Mouse (Mus musculus) limb, embryonic 15.5 days (tissue): ENCODE data around the gene Tead3. TPM values are rescaled to one million over a fixed set of nuclear protein-coding genes. Genes with fewer than 3 reads are reported as not detected.
"Not testable (repeated sequence)": the region's sequence is repeated elsewhere in the genome, so short reads cannot be mapped to it uniquely, and the experiment has no call there.

ENCODE experiments used
- ATAC-seq: fragments of 200-750 bp; cut with Nextera tagmentation; 2 replicates; pipeline ENCODE4 v1.8.0; 2017; ENCODE audit warnings: low read depth, moderate TSS enrichment; ENCODE audit not compliant: insufficient number of reproducible peaks, low FRiP score, low TSS enrichment
- H3K27ac ChIP-seq: fragments of 300-500 bp; sonication (generic); 2 replicates; pipeline ENCODE4 v1.5.1; 2015; ENCODE audit warnings: moderate library complexity, mild to moderate bottlenecking, inconsistent platforms
- H3K27me3 ChIP-seq: fragments of 300-500 bp; sonication (generic); 2 replicates; pipeline ENCODE4 v1.6.1; 2015; ENCODE audit warnings: inconsistent platforms
- H3K36me3 ChIP-seq: fragments of 300-500 bp; sonication (generic); 2 replicates; pipeline ENCODE4 v1.6.1; 2015; ENCODE audit warnings: inconsistent platforms
- H3K4me1 ChIP-seq: fragments of 300-500 bp; sonication (generic); 2 replicates; pipeline ENCODE4 v1.6.1; 2015; ENCODE audit warnings: inconsistent platforms
- H3K4me2 ChIP-seq: fragments of 300-500 bp; sonication (generic); 2 replicates; pipeline ENCODE4 v1.6.1; 2015; ENCODE audit warnings: mild to moderate bottlenecking, inconsistent platforms
- H3K4me3 ChIP-seq: fragments of 300-500 bp; sonication (generic); 2 replicates; pipeline ENCODE4 v1.5.1; 2015; ENCODE audit warnings: mild to moderate bottlenecking, inconsistent platforms
- H3K9ac ChIP-seq: fragments of 300-500 bp; sonication (generic); 2 replicates; pipeline ENCODE4 v1.6.1; 2015; ENCODE audit warnings: inconsistent platforms
- H3K9me3 ChIP-seq: fragments of 300-500 bp; sonication (generic); 2 replicates; pipeline ENCODE4 v1.6.1; 2016; ENCODE audit warnings: inconsistent platforms
- WGBS: fragments of 180-500 bp; shearing (Covaris S2); methylation state at CpG from one replicate; pipeline ENCODE4 v1.1.7; 2015; 5-methylcytosine and 5-hydroxymethylcytosine counted together
- polyA plus RNA-seq: library from polyadenylated mRNA; unstranded; fragments of >200 nt; fragmentation: Nextera tagmentation; extraction: Ambion mirVana; gene quantifications from 2 replicates; pipeline ENCODE4 v1.2.1, GENCODE M21; 2015

Tead3 gene
- polyA plus RNA-seq, 1 experiment from 2014 or later: 16.2 TPM

DNA sequence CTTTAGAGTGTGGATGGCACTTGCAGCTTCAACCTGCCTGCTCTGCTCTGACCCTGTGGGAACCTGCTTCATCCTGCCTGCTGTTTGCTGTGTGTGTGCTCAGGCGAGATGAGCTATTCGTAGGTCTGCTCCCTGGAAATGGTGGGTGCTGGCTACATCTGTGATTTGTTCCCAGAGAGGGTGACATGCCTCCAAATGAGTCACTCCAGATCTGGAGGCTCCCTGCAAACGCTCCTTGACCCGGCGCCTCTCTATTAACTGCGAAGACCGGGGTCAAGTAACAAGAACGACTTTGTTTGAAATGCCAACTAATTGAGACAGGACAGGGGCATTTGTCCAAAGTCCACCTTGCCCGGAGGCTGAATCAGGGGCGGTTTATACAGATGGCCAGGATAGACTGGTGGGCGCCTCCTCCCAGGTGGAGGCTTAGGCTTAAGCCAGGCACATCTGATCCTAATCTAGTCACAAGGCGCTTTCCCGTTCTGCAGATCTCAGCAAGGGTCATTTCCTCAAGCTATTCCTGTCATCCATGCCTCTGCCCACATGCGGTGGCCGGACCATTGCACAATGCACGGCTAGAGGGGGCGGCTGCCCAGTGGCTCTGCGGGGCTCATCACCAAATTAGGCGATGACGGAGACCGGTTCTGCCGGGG, 22.8 kb downstream of the Tead3 start:
- H3K4me3 ChIP-seq: peak overlapping the region; percentile 75
- H3K9ac ChIP-seq: peak overlapping the region; percentile 55
- H3K4me1 ChIP-seq: peaks cover 40% of the 10 kb centered on the region
- H3K9me3 ChIP-seq: no peaks in the 10 kb centered on the region
- H3K27ac ChIP-seq: peak overlapping the region; percentile 97
- H3K36me3 ChIP-seq: peaks cover 55% of the 10 kb centered on the region
- no peaks in the 10 kb centered on the region for H3K27me3 ChIP-seq
- ATAC-seq: peak; percentile 31; the same call in 1 of the 2 replicates
- H3K4me2 ChIP-seq: peak overlapping the region; percentile 85
- WGBS: 5% methylated on average over 22 of the region's 22 CpGs

DNA sequence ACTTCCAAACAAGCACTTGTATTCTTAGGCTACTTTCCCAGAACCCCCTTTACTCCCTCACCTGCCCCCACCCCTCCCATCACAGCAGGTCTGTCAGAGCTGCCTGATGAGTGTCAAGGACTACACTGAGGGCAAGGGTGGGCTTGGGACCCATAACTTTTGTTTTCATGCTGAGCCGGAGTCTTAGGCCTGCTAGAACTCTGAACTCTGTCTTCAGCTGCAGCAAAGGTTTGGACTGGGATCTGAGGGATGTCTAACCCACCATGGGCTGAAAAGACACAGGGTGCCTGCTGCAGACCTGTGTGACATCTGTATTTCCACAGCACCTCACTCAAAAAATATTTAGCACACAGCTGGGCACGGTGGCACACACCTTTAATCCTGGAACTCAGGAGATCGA, 23.7 kb downstream of the Tead3 start:
- Histone ChIP-seq H3K36me3 (peaks cover 55% of the 10 kb centered on the region), H3K4me2 (no peak overlapping the region), H3K27me3 (no peaks in the 10 kb centered on the region), H3K27ac (no peak overlapping the region), H3K9me3 (no peaks in the 10 kb centered on the region), H3K4me3 (no peak overlapping the region), H3K4me1 (peaks cover 31% of the 10 kb centered on the region), H3K9ac (no peak overlapping the region)
- no peak for ATAC-seq
- 57% methylated on average over 3 of the region's 3 CpGs for WGBS

DNA sequence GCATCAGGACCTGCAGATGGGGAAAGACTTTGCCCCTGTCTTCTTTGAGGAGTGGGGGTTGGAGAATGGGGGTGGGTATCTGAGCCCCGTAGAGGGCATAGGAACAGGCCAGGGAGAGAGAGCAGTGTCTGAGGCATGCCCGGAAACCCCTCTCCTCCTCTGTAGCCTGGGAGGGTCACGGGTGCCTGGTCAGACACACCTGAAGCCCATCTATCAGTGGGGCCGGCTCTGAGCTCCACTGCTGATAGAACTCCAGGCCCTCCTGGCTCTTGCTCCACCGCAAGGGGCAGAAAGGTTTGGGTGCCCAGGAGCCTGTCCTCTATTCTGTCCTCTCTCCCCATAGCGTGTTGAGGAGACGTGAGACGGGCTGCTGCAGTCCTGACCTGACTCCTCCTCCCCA, 24.9 kb downstream of the Tead3 start:
- Histone ChIP-seq H3K9ac (no peak overlapping the region), H3K27ac (no peak overlapping the region), H3K9me3 (no peaks in the 10 kb centered on the region), H3K4me1 (peaks cover 22% of the 10 kb centered on the region), H3K36me3 (peaks cover 57% of the 10 kb centered on the region), H3K4me2 (no peak overlapping the region), H3K4me3 (no peak overlapping the region), H3K27me3 (no peaks in the 10 kb centered on the region)
- no peak for ATAC-seq
- 89% methylated on average over 8 of the region's 8 CpGs for WGBS

DNA sequence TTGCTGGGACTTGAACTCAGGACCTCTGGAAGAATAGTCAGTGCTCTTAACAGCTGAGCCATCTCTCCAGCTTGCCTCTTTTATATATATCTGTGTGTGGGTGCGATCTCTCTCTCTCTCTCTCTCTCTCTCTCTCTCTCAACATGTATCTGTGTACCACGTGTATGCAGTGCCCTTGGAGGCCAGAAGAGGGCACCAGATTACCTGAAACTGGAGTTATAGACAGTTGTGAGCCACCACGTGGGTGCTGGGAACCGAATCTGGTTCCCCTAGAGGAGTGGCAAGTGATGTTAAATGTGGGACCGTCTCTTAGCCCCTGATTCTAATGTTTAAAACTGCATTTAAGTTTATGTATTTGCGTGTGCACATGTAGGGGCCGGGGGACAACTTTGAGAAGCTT, 26.2 kb downstream of the Tead3 start:
- 91% methylated on average over 7 of the region's 7 CpGs for WGBS
- ATAC-seq: not testable (repeated sequence)

DNA sequence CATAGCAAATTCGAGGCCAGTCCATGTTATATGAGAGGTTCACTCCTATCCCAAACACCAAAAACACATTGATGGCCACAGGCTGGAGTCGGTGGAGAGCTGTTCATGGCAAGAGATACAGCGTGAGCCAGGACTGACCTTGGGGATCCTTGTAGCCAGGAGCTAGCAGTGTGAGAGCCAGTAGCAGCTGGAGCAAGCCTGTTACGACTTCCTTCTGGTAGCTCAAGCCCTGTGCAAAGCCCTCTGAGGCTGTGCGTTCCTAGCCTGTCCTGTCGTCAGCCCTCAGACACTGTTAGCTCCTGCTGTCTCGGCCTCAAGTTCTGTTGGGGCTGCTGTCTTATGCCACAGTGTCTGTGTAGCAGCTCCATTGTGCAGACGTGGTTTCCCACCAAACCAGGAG, 26.8 kb downstream of the Tead3 start:
- Histone ChIP-seq H3K4me2 (no peak overlapping the region), H3K27me3 (no peaks in the 10 kb centered on the region), H3K4me1 (peaks cover 12% of the 10 kb centered on the region), H3K27ac (no peak overlapping the region), H3K9ac (no peak overlapping the region), H3K9me3 (no peaks in the 10 kb centered on the region), H3K4me3 (no peak overlapping the region), H3K36me3 (peaks cover 64% of the 10 kb centered on the region)
- no peak for ATAC-seq
- 88% methylated on average over 8 of the region's 8 CpGs for WGBS

More for the DNA sequence above, 26.2 kb downstream of the Tead3 start:
- not testable (repeated sequence) for H3K27me3 ChIP-seq, H3K4me2 ChIP-seq, H3K9me3 ChIP-seq, H3K27ac ChIP-seq, H3K9ac ChIP-seq, H3K4me3 ChIP-seq
- peaks cover 59% of the 10 kb centered on the region for H3K36me3 ChIP-seq
- H3K4me1 ChIP-seq: peaks cover 13% of the 10 kb centered on the region

DNA sequence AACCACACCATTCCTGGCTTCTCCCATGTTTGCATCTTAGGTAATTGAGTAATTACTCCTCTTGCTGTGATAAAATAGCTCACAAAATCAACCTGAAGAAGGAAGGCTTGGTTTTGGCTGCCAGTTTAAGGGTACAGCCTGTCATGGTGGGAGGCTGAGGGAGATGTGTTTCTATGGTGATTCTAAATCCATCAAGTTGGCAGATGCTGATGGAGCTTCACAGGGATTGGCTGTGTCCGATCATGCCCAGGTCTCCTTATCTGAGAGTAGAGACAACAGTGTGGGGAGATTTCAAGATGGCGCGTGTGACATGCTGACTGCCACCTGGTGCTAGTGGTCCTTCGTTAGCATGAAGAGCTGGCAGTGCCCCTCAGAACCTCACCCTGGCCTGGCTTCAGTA, 28.9 kb downstream of the Tead3 start:
- WGBS: 93% methylated on average over 4 of the region's 4 CpGs

DNA sequence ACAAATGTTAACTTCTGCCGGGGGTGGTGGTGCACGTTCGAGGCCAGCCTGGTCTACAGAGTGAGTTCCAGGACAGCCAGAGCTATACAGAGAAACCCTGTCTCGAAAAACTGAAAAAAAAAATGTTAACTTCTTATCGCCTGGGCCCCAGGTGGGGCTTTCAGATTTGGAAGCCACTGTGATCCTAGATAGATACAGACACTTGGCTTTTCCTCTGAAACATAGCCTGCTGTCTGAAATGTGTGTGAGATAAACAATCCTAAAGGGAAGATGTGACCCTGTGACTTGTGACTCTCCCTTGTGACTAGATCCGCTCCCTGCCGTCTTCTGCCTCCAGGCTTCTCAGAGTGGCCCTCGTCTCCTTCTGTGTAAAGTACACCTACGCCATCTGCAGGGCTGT, 32.9 kb downstream of the Tead3 start:
- no peak overlapping the region for H3K4me2 ChIP-seq
- no peak overlapping the region for H3K27ac ChIP-seq
- peaks cover 67% of the 10 kb centered on the region for H3K36me3 ChIP-seq
- no peaks in the 10 kb centered on the region for H3K9me3 ChIP-seq
- no peak for ATAC-seq
- H3K4me1 ChIP-seq: peaks cover 20% of the 10 kb centered on the region
- H3K9ac ChIP-seq: no peak overlapping the region
- no peaks in the 10 kb centered on the region for H3K27me3 ChIP-seq
- no peak overlapping the region for H3K4me3 ChIP-seq
- WGBS: 84% methylated on average over 9 of the region's 9 CpGs

More for the DNA sequence above, 28.9 kb downstream of the Tead3 start:
- no peak for ATAC-seq
- Histone ChIP-seq H3K4me3 (no peak overlapping the region), H3K4me1 (no peaks in the 10 kb centered on the region), H3K4me2 (no peak overlapping the region), H3K36me3 (peaks cover 83% of the 10 kb centered on the region), H3K27ac (no peak overlapping the region), H3K9me3 (no peaks in the 10 kb centered on the region), H3K9ac (no peak overlapping the region), H3K27me3 (no peaks in the 10 kb centered on the region)

DNA sequence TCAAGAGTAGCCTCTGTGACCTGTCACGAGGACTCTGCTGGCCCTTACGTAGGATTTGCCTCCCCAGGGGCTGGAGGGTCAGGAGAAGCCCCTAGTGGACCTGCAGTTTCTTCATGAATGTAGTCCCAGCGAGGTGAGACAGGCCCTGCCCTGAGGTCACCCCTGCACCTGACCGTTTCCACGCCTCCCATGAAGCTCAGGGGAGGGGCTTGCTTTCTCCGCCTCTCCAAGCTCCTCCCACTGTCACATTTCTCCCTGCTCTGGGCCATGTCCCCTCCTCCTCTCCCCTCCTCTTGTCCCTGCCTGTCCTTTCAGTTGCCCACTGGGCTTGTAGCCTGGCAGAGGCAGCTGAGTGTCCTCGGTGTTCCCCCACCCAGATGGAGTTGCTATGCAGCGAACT, 33.5 kb downstream of the Tead3 start:
- H3K9me3 ChIP-seq: no peaks in the 10 kb centered on the region
- H3K4me1 ChIP-seq: peaks cover 23% of the 10 kb centered on the region
- no peak overlapping the region for H3K27ac ChIP-seq
- H3K4me2 ChIP-seq: no peak overlapping the region
- no peak for ATAC-seq
- H3K9ac ChIP-seq: no peak overlapping the region
- 68% methylated on average over 8 of the region's 8 CpGs for WGBS
- H3K4me3 ChIP-seq: no peak overlapping the region
- no peaks in the 10 kb centered on the region for H3K27me3 ChIP-seq
- peaks cover 61% of the 10 kb centered on the region for H3K36me3 ChIP-seq

DNA sequence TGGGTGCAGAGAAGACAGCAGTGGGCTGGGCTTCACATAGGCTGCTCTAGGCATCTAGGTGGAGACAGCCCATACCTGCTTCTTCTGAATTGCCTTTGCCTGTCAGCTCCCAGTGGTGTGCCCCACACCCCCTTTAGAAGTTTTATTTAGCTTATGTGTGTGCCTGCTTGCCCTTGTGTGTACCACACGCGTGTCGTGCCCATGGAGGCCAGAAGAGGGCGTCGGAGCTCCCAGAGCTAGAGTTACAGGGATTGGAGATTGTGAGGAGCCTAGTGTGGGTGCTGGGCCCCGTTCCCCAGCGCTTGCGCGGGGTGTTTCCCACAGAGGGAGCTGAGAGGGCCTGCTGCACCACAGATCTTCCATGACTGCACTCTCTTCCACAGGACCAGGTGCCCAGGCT, 34.1 kb downstream of the Tead3 start:
- H3K4me2 ChIP-seq: no peak overlapping the region
- H3K4me1 ChIP-seq: peaks cover 23% of the 10 kb centered on the region
- no peak overlapping the region for H3K9ac ChIP-seq
- H3K4me3 ChIP-seq: no peak overlapping the region
- H3K27ac ChIP-seq: no peak overlapping the region
- 91% methylated on average over 9 of the region's 9 CpGs for WGBS
- peaks cover 55% of the 10 kb centered on the region for H3K36me3 ChIP-seq
- no peak for ATAC-seq
- H3K27me3 ChIP-seq: no peaks in the 10 kb centered on the region
- no peaks in the 10 kb centered on the region for H3K9me3 ChIP-seq

DNA sequence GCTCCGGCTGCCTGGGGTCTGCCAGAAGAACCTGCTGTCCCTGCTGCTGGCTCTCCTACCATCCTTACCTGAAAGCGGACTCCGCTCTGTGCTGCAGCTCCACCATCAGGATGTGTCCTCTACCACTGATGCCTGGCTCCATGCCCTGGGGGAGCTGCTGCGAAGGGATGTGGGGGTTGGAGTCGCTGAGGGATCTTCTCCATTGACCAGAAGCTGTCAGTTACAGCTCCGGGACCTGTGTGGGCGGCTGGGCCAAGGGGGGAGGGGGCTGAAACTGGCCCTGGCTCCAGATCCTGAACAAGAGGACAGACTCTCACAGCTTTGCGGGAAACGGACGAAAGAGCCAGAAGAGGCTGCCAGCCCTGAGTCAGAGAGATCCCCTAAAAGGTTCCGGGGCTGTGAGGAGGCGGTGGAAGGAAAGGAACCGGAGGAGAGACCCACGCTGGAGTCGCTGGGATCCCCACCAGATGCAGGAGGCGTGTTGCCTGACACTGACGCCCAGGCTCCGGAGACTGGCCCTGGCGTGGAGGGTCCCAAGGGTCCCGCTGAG, 34.9 kb downstream of the Tead3 start:
- no peak for ATAC-seq
- Histone ChIP-seq H3K36me3 (peaks cover 47% of the 10 kb centered on the region), H3K4me3 (no peak overlapping the region), H3K27me3 (no peaks in the 10 kb centered on the region), H3K9me3 (no peaks in the 10 kb centered on the region), H3K27ac (no peak overlapping the region), H3K4me1 (peaks cover 23% of the 10 kb centered on the region), H3K9ac (no peak overlapping the region), H3K4me2 (no peak overlapping the region)
- 85% methylated on average over 20 of the region's 20 CpGs for WGBS

DNA sequence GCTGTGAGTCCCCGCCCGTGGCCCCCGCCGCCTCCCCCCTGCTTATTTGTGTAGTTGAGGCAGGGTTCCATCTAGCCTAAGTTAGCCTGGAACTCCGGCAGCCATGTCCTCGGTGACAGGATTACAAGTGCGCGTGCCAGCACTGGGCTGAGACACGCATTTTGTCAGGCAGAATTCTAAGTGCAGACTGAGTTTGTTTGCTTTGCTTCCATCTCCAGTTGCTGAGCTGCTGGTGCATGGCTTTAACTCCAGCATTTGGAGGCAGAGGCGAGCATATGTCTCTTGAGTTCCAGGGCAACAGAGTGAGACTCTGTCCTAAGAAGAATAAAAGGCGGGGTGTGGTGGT, 36.8 kb downstream of the Tead3 start:
- Histone ChIP-seq H3K27ac (peak overlapping the region; percentile 95), H3K4me1 (peaks cover 23% of the 10 kb centered on the region), H3K9me3 (no peaks in the 10 kb centered on the region), H3K4me3 (peak overlapping the region; percentile 89), H3K4me2 (peak overlapping the region; percentile 81), H3K9ac (peak overlapping the region; percentile 89), H3K27me3 (no peaks in the 10 kb centered on the region), H3K36me3 (peaks cover 32% of the 10 kb centered on the region)
- 2% methylated on average over 11 of the region's 11 CpGs for WGBS
- ATAC-seq: peak; percentile 0; the same call in 1 of the 2 replicates

DNA sequence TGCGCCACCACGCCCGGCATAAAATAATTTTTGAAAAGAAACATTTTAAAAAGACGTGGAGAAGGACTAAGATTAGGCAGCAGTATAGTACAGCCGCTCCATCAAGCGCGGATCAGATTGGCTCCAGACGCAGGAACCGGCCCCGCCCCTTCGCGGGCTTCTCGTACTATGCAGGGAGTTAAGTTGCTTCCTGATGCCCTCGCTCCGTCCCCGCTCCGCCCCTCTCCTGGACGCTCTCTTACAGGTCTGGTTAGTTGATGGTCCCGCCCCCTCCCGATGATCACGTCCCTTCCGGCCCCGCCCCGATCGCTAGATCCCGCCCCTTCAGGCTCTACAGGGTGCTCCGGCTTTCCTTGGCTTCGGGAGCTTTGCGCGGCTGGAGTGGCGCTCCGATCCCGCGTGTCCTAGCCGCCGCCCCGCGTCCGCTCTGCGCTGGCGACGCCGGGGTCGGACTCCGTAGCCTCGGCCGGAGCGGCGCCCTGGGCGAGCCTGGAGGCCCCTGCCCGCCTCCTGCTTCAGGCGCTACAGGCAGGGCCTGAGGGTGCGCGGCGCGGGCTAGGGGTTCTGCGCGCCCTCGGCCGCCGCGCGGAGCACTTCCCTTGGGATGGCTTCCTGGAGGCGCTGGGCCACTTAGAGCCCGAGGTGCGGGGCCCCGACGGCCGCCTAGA, 37.3 kb downstream of the Tead3 start, which contains the start of gene Fance:
Fance (plus strand) TSS at position 308 of the 668 bp plus-strand sequence.
- peak within 1 kb of the TSS; percentile 89 for H3K4me3 ChIP-seq
- peak within 1 kb of the TSS; percentile 89 for H3K9ac ChIP-seq
- peak within 1 kb of the TSS; percentile 81 for H3K4me2 ChIP-seq
- peak within 1 kb of the TSS; percentile 95 for H3K27ac ChIP-seq
- peaks cover 29% of the 10 kb centered on the region for H3K36me3 ChIP-seq
- peaks cover 28% of the 10 kb centered on the region for H3K4me1 ChIP-seq
- H3K27me3 ChIP-seq: no peaks in the 10 kb centered on the region
- peak; percentile 96 for ATAC-seq
- H3K9me3 ChIP-seq: no peaks in the 10 kb centered on the region
- under 1% methylated on average over 69 of the region's 69 CpGs for WGBS
